Mouse (Mus musculus) gastrocnemius, postnatal 36 days (tissue): Measurements from ENCODE around the gene Adamts18. TPM values are rescaled to one million over a fixed set of nuclear protein-coding genes. Genes with fewer than 3 reads are reported as not detected.
"Not testable (repeated sequence)": the region's sequence is repeated elsewhere in the genome, so short reads cannot be mapped to it uniquely, and the experiment has no call there.

Experiments
- DNase-seq, 2 experiments: peaks; one replicate each; pipeline ENCODE4 v3.0.0; 2022
- intact Hi-C: fragments of 180-260 bp; cut with DNase I; formaldehyde crosslinking; loops from one replicate; pipeline ENCODE4 v1.15.1; 2025
- total RNA-seq, 2 experiments: library from RNA; stranded (reverse); gene quantifications; 2 replicates each; pipeline ENCODE4 v1.2.3; 2021

The Adamts18 gene
- total RNA-seq, 2 experiments from 2014 or later, result 0.05 to 0.26 TPM

GRCm38 (mm10) chr8:113846669-113847068 lies 1.9 kb downstream of the Adamts18 start:
- intact Hi-C loops, result loop anchor here (10.0 kb wide), 1 partner anchor 182 kb away; no protein-coding TSS in a partner anchor
- DNase-seq, result no peak

- no peak for DNase-seq
- intact Hi-C loops, result loop anchor here (10.0 kb wide), 1 partner anchor 180 kb away; no protein-coding TSS in a partner anchor
Observed at GRCm38 (mm10) chr8:113844801-113845301, 3.7 kb downstream of the Adamts18 start.

- intact Hi-C loops, result no loop called here
- no peak for DNase-seq
Observed at GRCm38 (mm10) chr8:113838211-113838610, 10.3 kb downstream of the Adamts18 start.

- intact Hi-C loops, result no loop called here
- no peak for DNase-seq
Observed at GRCm38 (mm10) chr8:113837570-113837915, 11.0 kb downstream of the Adamts18 start.

- intact Hi-C loops, result no loop called here
- no peak for DNase-seq
Observed at GRCm38 (mm10) chr8:113836892-113837569, 11.5 kb downstream of the Adamts18 start.

GRCm38 (mm10) chr8:113833644-113834043 lies 14.9 kb downstream of the Adamts18 start:
- intact Hi-C loops, result no loop called here
- DNase-seq, result no peak

GRCm38 (mm10) chr8:113827270-113827669 lies 21.3 kb downstream of the Adamts18 start:
- no peak for DNase-seq
- intact Hi-C loops, result no loop called here

GRCm38 (mm10) chr8:113820983-113821587 lies 27.5 kb downstream of the Adamts18 start:
- no peak for DNase-seq
- intact Hi-C loops, result no loop called here

GRCm38 (mm10) chr8:113813966-113814365 lies 34.6 kb downstream of the Adamts18 start:
- no peak for DNase-seq
- intact Hi-C loops, result no loop called here

GRCm38 (mm10) chr8:113811521-113811920 lies 37.0 kb downstream of the Adamts18 start:
- intact Hi-C loops, result no loop called here
- no peak for DNase-seq

- intact Hi-C loops, result no loop called here
- DNase-seq, result no peak
Observed at GRCm38 (mm10) chr8:113809929-113810328, 38.6 kb downstream of the Adamts18 start.

GRCm38 (mm10) chr8:113803830-113804611 lies 44.5 kb downstream of the Adamts18 start:
- no peak for DNase-seq
- intact Hi-C loops, result no loop called here

- intact Hi-C loops, result no loop called here
- no peak for DNase-seq
Observed at GRCm38 (mm10) chr8:113801551-113801950, 47.0 kb downstream of the Adamts18 start.

- DNase-seq, intact Hi-C loops: not testable (repeated sequence)
Observed at GRCm38 (mm10) chr8:113800556-113800955, 48.0 kb downstream of the Adamts18 start.

GRCm38 (mm10) chr8:113799550-113799949 lies 49.0 kb downstream of the Adamts18 start:
- intact Hi-C loops, result no loop called here

GRCm38 (mm10) chr8:113791856-113792255 lies 56.7 kb downstream of the Adamts18 start:
- no peak for DNase-seq

More at GRCm38 (mm10) chr8:113799550-113799949, 49.0 kb downstream of the Adamts18 start:
- DNase-seq, result no peak

GRCm38 (mm10) chr8:113791061-113791460 lies 57.5 kb downstream of the Adamts18 start:
- intact Hi-C loops, result no loop called here
- no peak for DNase-seq

More at GRCm38 (mm10) chr8:113791856-113792255, 56.7 kb downstream of the Adamts18 start:
- intact Hi-C loops, result no loop called here

- intact Hi-C loops, result no loop called here
- DNase-seq, result no peak
Observed at GRCm38 (mm10) chr8:113783711-113784110, 64.8 kb downstream of the Adamts18 start.

GRCm38 (mm10) chr8:113781554-113781953 lies 67.0 kb downstream of the Adamts18 start:
- intact Hi-C loops, result no loop called here
- no peak for DNase-seq

GRCm38 (mm10) chr8:113775361-113775760 lies 73.2 kb downstream of the Adamts18 start:
- DNase-seq, result no peak
- intact Hi-C loops, result no loop called here

- no peak for DNase-seq
- intact Hi-C loops, result no loop called here
Observed at GRCm38 (mm10) chr8:113768861-113769410, 79.6 kb downstream of the Adamts18 start.
